Mouse (Mus musculus) heart, adult 2 months (tissue): ENCODE measurements around the gene Dennd6a.

Experiments
- CTCF ChIP-seq: fragments of 200-600 bp; IDR thresholded peaks from 2 replicates; pipeline ENCODE4 v1.8.1; 2022; ENCODE audit warnings: antibody characterized with exemption, mild to moderate bottlenecking, moderate library complexity
- EP300 ChIP-seq: fragments of 200-500 bp; IDR thresholded peaks from 2 replicates; pipeline ENCODE4 v1.6.1; 2011; ENCODE audit warnings: low read depth, low read length, control low read depth; ENCODE audit not compliant: insufficient read depth
- POLR2A ChIP-seq: fragments of 200-500 bp; IDR thresholded peaks from 2 replicates; pipeline ENCODE4 v1.6.1; 2011; ENCODE audit warnings: mild to moderate bottlenecking, low read depth, low read length, control low read depth; ENCODE audit not compliant: insufficient read depth

DNA sequence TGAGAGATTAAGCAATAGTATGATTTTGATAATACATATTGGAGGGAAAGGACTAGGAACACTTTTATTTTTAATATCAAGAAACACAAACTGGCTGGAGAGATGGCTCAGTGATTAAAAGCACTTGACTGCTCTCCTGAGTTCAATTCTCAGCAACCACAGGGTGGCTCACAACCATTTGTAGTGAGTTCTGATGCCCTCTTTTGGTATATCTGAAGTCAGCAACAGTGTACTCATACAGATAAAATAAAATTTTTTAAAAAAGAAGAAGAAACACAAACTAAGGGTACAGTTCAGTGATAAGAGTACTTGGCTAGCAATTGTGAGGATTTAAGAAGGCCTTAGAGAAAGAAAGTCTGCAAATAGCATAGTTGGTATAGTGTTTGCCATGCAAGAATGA lies 97.3 kb downstream of the Dennd6a start:
- TF ChIP-seq CTCF (no peak), POLR2A (no peak), EP300 (no peak)
